Mouse (Mus musculus) kidney, postnatal 0 days (tissue): Measurements from ENCODE around the gene Klc3. TPM values are rescaled to one million over a fixed set of nuclear protein-coding genes. Genes with fewer than 3 reads are reported as not detected.

ENCODE experiments used
- ATAC-seq: fragments of 200-750 bp; cut with Nextera tagmentation; replicated peaks from 2 replicates; pipeline ENCODE4 v1.8.0; 2017; ENCODE audit warnings: low read depth, moderate number of reproducible peaks, moderate TSS enrichment, moderate library complexity; ENCODE audit not compliant: low FRiP score
- DNase-seq: peaks from one replicate; pipeline ENCODE4 v3.0.0-alpha.2; 2016; ENCODE audit warnings: low spot score
- H3K27ac ChIP-seq: fragments of 300-500 bp; sonication (generic); 2 replicates; pipeline ENCODE4 v1.5.1; 2014; ENCODE audit warnings: mild to moderate bottlenecking
- H3K27me3 ChIP-seq: fragments of 300-500 bp; sonication (generic); 2 replicates; pipeline ENCODE4 v1.6.1; 2014; ENCODE audit warnings: low read length, mixed read lengths; ENCODE audit not compliant: insufficient read depth
- H3K36me3 ChIP-seq: fragments of 300-500 bp; sonication (generic); 2 replicates; pipeline ENCODE4 v1.6.1; 2014; ENCODE audit warnings: low read length, mixed read lengths; ENCODE audit not compliant: insufficient read depth
- H3K4me1 ChIP-seq: fragments of 300-500 bp; sonication (generic); replicated peaks from 2 replicates; pipeline ENCODE4 v1.6.1; 2014; ENCODE audit warnings: antibody characterized with exemption, low read length, mixed read lengths; ENCODE audit not compliant: insufficient read depth
- H3K4me2 ChIP-seq: fragments of 300-500 bp; sonication (generic); 2 replicates; pipeline ENCODE4 v1.6.1; 2014; ENCODE audit warnings: mild to moderate bottlenecking, low read length, moderate library complexity, mixed read lengths
- H3K4me3 ChIP-seq: fragments of 300-500 bp; sonication (generic); replicated peaks from 2 replicates; pipeline ENCODE4 v1.5.1; 2014; ENCODE audit warnings: low read depth, low read length
- H3K9ac ChIP-seq: fragments of 300-500 bp; sonication (generic); 2 replicates; pipeline ENCODE4 v1.6.1; 2014; ENCODE audit warnings: low read depth, low read length
- H3K9me3 ChIP-seq: fragments of 300-500 bp; sonication (generic); replicated peaks from 2 replicates; pipeline ENCODE4 v1.6.1; 2016; ENCODE audit warnings: low read length, inconsistent platforms, mixed read lengths
- CTCF ChIP-seq: IDR thresholded peaks from 2 replicates; pipeline ENCODE4 v1.5.1; 2016; ENCODE audit warnings: antibody characterized with exemption, low read depth, mild to moderate bottlenecking, moderate library complexity
- WGBS: fragments of 180-500 bp; shearing (Covaris S2); extraction: QIAGEN DNeasy Blood & Tissue Kit; methylation state at CpG from one replicate; pipeline ENCODE4 v1.1.7; 2014; 5-methylcytosine and 5-hydroxymethylcytosine counted together
- polyA plus RNA-seq: library from polyadenylated mRNA; unstranded; fragments of >200 nt; fragmentation: Nextera tagmentation; extraction: Ambion mirVana; gene quantifications from 2 replicates; pipeline ENCODE4 v1.2.1, GENCODE M21; 2015

Gene Klc3
- polyA plus RNA-seq, 1 experiment from 2014 or later, result 6.7 TPM

- under 1% methylated on average over 27 of the region's 37 CpGs for WGBS
- no peak for TF ChIP-seq CTCF
- peak; percentile 29 for DNase-seq
Observed at GRCm38 (mm10) chr7:19382166-19382541, 21.8 kb downstream of the Klc3 start.

GRCm38 (mm10) chr7:19381377-19382165 is 22.3 kb downstream of the Klc3 start, which contains the start of gene Ercc2:
Gene Ercc2 (plus strand): TSS chr7:19382010.
- Histone ChIP-seq H3K9me3 (no peaks in the 10 kb centered on the region), H3K4me2 (peak within 1 kb of the TSS; percentile 90), H3K4me1 (no peaks in the 10 kb centered on the region; the same call in 1 of the 2 replicates), H3K4me3 (peak within 1 kb of the TSS; percentile 79), H3K36me3 (peaks cover 16% of the 10 kb centered on the region; the same call in 1 of the 2 replicates), H3K27ac (peak within 1 kb of the TSS; percentile 31; the same call in 1 of the 2 replicates), H3K9ac (peak within 1 kb of the TSS; percentile 82), H3K27me3 (no peaks in the 10 kb centered on the region)
- TF ChIP-seq CTCF, result 0 out of 2 replicates have a peak, but pooled peaks have one; percentile 4
- DNase-seq, result peak; percentile 98
- peak; percentile 94 for ATAC-seq
- 5% methylated on average over 48 of the region's 48 CpGs for WGBS

More at GRCm38 (mm10) chr7:19382166-19382541, 21.8 kb downstream of the Klc3 start:
- H3K36me3 ChIP-seq, result peaks cover 22% of the 10 kb centered on the region
- H3K4me3 ChIP-seq, result peak overlapping the region; percentile 79
- peak; percentile 63 for ATAC-seq
- peak overlapping the region; percentile 82 for H3K9ac ChIP-seq
- H3K9me3 ChIP-seq, result no peaks in the 10 kb centered on the region
- peak overlapping the region; percentile 90 for H3K4me2 ChIP-seq
- H3K27ac ChIP-seq, result peak overlapping the region; percentile 31; the same call in 1 of the 2 replicates
- no peaks in the 10 kb centered on the region for H3K27me3 ChIP-seq
- H3K4me1 ChIP-seq, result no peaks in the 10 kb centered on the region; the same call in 1 of the 2 replicates

DNA sequence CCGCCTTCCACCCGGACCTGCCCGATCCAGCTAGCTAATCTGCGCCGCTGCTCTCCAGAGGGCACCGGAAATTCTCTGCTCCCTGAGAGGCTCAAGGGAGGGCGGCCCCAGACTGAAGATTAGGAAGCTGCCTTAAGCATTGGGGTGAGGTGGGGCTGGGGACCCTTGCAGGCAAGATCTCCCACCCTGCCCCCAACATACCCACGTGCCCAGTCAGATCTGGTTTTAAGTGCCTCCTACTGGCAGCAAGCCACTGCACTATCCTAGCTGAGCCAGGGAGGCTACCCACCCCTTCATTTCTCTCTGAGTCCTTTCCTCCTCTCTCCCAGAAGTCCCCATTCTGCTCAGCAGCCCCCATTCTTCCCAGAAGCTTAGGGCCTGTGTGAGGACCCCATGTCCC is 25.9 kb downstream of the Klc3 start:
- 78% methylated on average over 7 of the region's 8 CpGs for WGBS
- no peak for ATAC-seq
- Histone ChIP-seq H3K9me3 (no peaks in the 10 kb centered on the region), H3K9ac (no peak overlapping the region), H3K4me2 (no peak overlapping the region), H3K4me1 (no peaks in the 10 kb centered on the region), H3K27ac (no peak overlapping the region), H3K36me3 (no peaks in the 10 kb centered on the region), H3K4me3 (no peak overlapping the region), H3K27me3 (no peaks in the 10 kb centered on the region)
- no peak for TF ChIP-seq CTCF
- DNase-seq, result no peak

DNA sequence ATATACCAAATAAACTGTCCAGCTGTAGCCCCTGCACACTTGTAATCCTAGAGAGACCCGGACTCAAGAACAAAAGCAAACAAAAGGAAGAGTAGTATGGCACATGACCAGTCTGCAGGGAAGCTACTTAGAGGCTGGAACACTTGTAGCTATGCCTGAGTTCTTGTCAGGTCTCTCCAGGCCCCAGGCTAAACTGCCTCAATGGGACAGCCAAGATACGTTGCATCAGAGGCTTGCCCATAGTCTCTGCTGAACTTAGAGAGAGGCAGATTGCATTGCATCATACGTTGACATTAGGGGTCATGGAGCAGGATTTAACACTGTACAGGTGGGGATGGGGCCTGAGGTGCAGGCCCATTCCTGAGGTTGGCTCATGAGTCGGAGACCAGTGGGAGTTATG is 27.9 kb downstream of the Klc3 start:
- ATAC-seq, result no peak
- H3K27ac ChIP-seq, result no peak overlapping the region

DNA sequence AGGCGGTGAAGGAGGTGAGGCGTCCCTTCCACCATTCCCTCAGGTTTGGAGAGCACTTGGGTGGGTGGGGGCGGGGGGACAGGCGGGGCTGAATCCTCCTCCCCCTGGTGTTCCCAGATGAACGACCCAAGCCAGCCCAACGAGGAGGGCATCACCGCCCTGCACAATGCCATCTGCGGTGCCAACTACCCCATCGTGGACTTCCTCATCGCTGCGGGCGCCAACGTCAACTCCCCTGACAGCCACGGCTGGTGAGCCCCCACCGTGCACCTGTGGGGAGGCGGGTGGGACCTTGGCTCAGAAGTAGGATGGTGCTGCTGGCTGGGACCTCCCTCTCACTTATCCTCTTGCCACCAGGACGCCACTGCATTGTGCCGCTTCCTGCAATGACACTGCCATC is 28.5 kb downstream of the Klc3 start:
- H3K4me3 ChIP-seq, result no peak overlapping the region
- 82% methylated on average over 18 of the region's 18 CpGs for WGBS
- H3K4me2 ChIP-seq, result no peak overlapping the region
- no peaks in the 10 kb centered on the region for H3K4me1 ChIP-seq
- H3K9me3 ChIP-seq, result no peaks in the 10 kb centered on the region
- no peaks in the 10 kb centered on the region for H3K27me3 ChIP-seq
- no peak for TF ChIP-seq CTCF
- H3K36me3 ChIP-seq, result no peaks in the 10 kb centered on the region
- H3K27ac ChIP-seq, result no peak overlapping the region
- no peak for ATAC-seq
- no peak overlapping the region for H3K9ac ChIP-seq
- no peak for DNase-seq

More for the DNA sequence above, 27.9 kb downstream of the Klc3 start:
- Histone ChIP-seq H3K4me1 (no peaks in the 10 kb centered on the region), H3K9ac (no peak overlapping the region), H3K27me3 (no peaks in the 10 kb centered on the region), H3K9me3 (no peaks in the 10 kb centered on the region), H3K36me3 (no peaks in the 10 kb centered on the region), H3K4me3 (no peak overlapping the region), H3K4me2 (no peak overlapping the region)
- 89% methylated on average over 4 of the region's 4 CpGs for WGBS
- no peak for DNase-seq
- no peak for TF ChIP-seq CTCF

DNA sequence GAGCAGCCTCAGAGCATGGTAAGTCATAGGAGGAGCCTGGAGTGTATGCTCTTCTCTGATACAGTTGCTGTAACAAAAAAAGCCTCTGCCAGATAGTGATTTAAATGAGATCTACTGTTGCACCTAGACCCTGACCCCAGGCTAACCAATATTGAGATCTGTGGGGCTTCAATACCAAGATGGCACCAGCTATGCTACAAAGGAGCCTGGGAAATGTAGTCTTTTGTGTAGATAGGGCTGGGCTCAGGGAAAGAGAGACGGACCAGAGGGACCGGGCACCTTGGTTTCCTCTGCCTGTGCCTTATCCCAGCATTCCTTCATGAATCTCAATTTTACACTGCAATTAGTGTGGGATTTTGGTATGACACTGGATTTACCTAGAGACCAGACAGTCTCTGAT is 30.5 kb downstream of the Klc3 start:
- no peak for TF ChIP-seq CTCF

More for the DNA sequence above, 30.5 kb downstream of the Klc3 start:
- no peak for DNase-seq
- Histone ChIP-seq H3K27me3 (no peaks in the 10 kb centered on the region), H3K9me3 (no peaks in the 10 kb centered on the region), H3K36me3 (no peaks in the 10 kb centered on the region), H3K4me3 (no peak overlapping the region), H3K4me2 (no peak overlapping the region), H3K9ac (no peak overlapping the region), H3K4me1 (0 out of 2 replicates have a peak, but pooled peaks cover 5% of the 10 kb centered on the region), H3K27ac (no peak overlapping the region)
- 96% methylated on average over 2 of the region's 2 CpGs for WGBS
- no peak for ATAC-seq
